In the genomic region with DNA sequence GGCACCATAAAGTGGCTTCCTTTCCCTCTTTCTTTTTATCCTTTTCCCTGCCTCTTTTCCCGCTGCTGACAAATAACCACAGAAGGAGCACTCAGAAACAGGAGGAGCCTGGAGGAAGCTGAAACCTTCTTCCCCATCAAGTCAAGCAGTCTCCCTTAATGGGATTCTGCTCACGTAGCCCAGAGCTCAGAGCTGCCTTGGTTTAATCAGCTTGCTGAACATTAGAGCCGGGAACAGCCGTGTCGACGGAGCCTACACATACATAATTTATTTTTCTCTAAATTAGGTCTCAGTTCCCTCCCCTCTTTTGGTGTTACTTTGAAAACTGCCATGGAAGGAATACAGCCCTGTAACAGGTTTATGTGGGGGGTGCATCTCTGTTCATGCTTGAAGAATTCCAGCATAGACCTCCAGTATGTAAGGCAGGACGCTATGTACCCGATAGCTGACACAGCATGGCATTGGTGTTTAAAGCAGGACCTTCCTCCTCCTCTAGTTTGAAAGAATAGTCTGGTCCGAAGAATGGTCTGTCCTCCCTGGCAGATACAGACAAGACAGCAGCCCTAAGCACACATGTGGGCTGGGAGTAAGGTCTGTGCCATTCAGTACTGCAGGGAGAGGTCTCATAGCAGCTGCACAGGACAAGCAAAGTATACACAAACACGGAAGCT, we compare ENCODE assay signal across 10 mouse cellular contexts.
DNase-seq lines count a peak whose midpoint lies in the region; ATAC-seq lines count a peak whose summit lies in the region.
"Had no signal": no experiment of that assay in that cellular context is flagged by ENCODE, and none has a peak within 500 bp of the region (broad histone marks: within the 10 kb centered on the region; RNA-seq: fewer than 3 reads in every experiment).

No protein-coding gene starts in this region.

- no peak; the same call in 1 of the 2 replicates for ATAC-seq in limb, embryonic 12.5 days (ENCODE audit: insufficient number of reproducible peaks, insufficient read depth, low FRiP score, low TSS enrichment, low read depth)
- peak; percentile 94 for ATAC-seq in midbrain, embryonic 11.5 days (ENCODE audit: low FRiP score)

- no peaks in the 10 kb centered on the region for H3K36me3 ChIP-seq in limb, embryonic 12.5 days
- no peaks in the 10 kb centered on the region for H3K36me3 ChIP-seq in limb, embryonic 10.5 days
- H3K36me3 ChIP-seq in hindbrain, embryonic 10.5 days: no peaks in the 10 kb centered on the region
- H3K36me3 ChIP-seq in midbrain, embryonic 11.5 days (ENCODE audit: control insufficient read depth, insufficient read depth, low read length): no peaks in the 10 kb centered on the region

- peak overlapping the region; percentile 6; the same call in 1 of the 2 replicates for H3K4me2 ChIP-seq in limb, embryonic 12.5 days
- H3K4me2 ChIP-seq in midbrain, embryonic 11.5 days: peak overlapping the region; percentile 41

- H3K4me1 ChIP-seq in limb, embryonic 12.5 days (replicated peaks): no peaks in the 10 kb centered on the region
- H3K4me1 ChIP-seq in limb, embryonic 10.5 days: peaks cover 8% of the 10 kb centered on the region; the same call in 1 of the 2 replicates
- H3K4me1 ChIP-seq in hindbrain, embryonic 10.5 days (replicated peaks): peaks cover 9% of the 10 kb centered on the region
- H3K4me1 ChIP-seq in midbrain, embryonic 11.5 days (ENCODE audit: control insufficient read depth, insufficient read depth, low read length): peaks cover 15% of the 10 kb centered on the region

- WGBS in limb, embryonic 12.5 days: 39% methylated on average over 10 of the region's 10 CpGs
- 59% methylated on average over 10 of the region's 10 CpGs for WGBS in limb, embryonic 10.5 days
- 63% methylated on average over 10 of the region's 10 CpGs for WGBS in hindbrain, embryonic 10.5 days
- WGBS in midbrain, embryonic 11.5 days: 31% methylated on average over 10 of the region's 10 CpGs

- no peak overlapping the region for H3K27ac ChIP-seq in limb, embryonic 12.5 days
- H3K27ac ChIP-seq in limb, embryonic 10.5 days: no peak overlapping the region
- H3K27ac ChIP-seq in hindbrain, embryonic 10.5 days: peak overlapping the region; percentile 59; the same call in 1 of the 2 replicates
- peak overlapping the region; percentile 77 for H3K27ac ChIP-seq in midbrain, embryonic 11.5 days (ENCODE audit: low read depth, low read length)

- no peaks in the 10 kb centered on the region for H3K27me3 ChIP-seq in limb, embryonic 12.5 days
- no peaks in the 10 kb centered on the region for H3K27me3 ChIP-seq in limb, embryonic 10.5 days (ENCODE audit: low read depth, poor library complexity, severe bottlenecking)
- H3K27me3 ChIP-seq in hindbrain, embryonic 10.5 days (ENCODE audit: insufficient read depth, poor library complexity, severe bottlenecking): peaks cover 46% of the 10 kb centered on the region
- no peaks in the 10 kb centered on the region; the same call in 1 of the 2 replicates for H3K27me3 ChIP-seq in midbrain, embryonic 11.5 days (ENCODE audit: control insufficient read depth, insufficient read depth, low read length)

- DNase-seq in limb, embryonic 10.5 days (ENCODE audit: low spot score): no peak
- DNase-seq in hindbrain, embryonic 10.5 days (ENCODE audit: low spot score): peak; percentile 4
- DNase-seq in midbrain, embryonic 11.5 days (ENCODE audit: low spot score, missing footprints): peak; percentile 94
- DNase-seq in right cerebral cortex, postnatal 4 days: peak; percentile 51
- DNase-seq in B cell, adult 2 months: no peak
- no peak for DNase-seq in spleen, adult 18-20 months
- no peak for DNase-seq in Muller cell, postnatal 12 days (ENCODE audit: inconsistent ontology term)
- DNase-seq: adrenal gland, postnatal 25 days; thymus, postnatal 4 days had no signal

- H3K9ac ChIP-seq in limb, embryonic 12.5 days (replicated peaks): no peak overlapping the region
- H3K9ac ChIP-seq in midbrain, embryonic 11.5 days (ENCODE audit: low read length): no peak overlapping the region; the same call in 1 of the 2 replicates

- H3K9me3 ChIP-seq in limb, embryonic 12.5 days: no peaks in the 10 kb centered on the region
- H3K9me3 ChIP-seq in limb, embryonic 10.5 days (replicated peaks): no peaks in the 10 kb centered on the region
- no peaks in the 10 kb centered on the region for H3K9me3 ChIP-seq in hindbrain, embryonic 10.5 days
- H3K9me3 ChIP-seq in midbrain, embryonic 11.5 days (ENCODE audit: control insufficient read depth, low read length): no peaks in the 10 kb centered on the region

- H3K4me3 ChIP-seq in limb, embryonic 12.5 days (replicated peaks): no peak overlapping the region
- no peak overlapping the region for H3K4me3 ChIP-seq in limb, embryonic 10.5 days
- no peak overlapping the region for H3K4me3 ChIP-seq in hindbrain, embryonic 10.5 days
- H3K4me3 ChIP-seq in midbrain, embryonic 11.5 days (ENCODE audit: low read depth, low read length): peak overlapping the region; percentile 7; the same call in 1 of the 2 replicates

Comparison
In these comparisons a context has a peak if more than half of its experiments do, and no peak if none do; other contexts are left out.
1. H3K27ac ChIP-seq: peak in hindbrain, embryonic 10.5 days (single experiment) and midbrain, embryonic 11.5 days (single experiment); none in limb, embryonic 12.5 days (single experiment) and limb, embryonic 10.5 days (single experiment).
2. DNase-seq: peak in hindbrain, embryonic 10.5 days (single experiment), midbrain, embryonic 11.5 days (single experiment) and right cerebral cortex, postnatal 4 days (single experiment); none in limb, embryonic 10.5 days (single experiment), B cell, adult 2 months (0 of 2), spleen, adult 18-20 months (0 of 2) and Muller cell, postnatal 12 days (single experiment).